In the genomic region with DNA sequence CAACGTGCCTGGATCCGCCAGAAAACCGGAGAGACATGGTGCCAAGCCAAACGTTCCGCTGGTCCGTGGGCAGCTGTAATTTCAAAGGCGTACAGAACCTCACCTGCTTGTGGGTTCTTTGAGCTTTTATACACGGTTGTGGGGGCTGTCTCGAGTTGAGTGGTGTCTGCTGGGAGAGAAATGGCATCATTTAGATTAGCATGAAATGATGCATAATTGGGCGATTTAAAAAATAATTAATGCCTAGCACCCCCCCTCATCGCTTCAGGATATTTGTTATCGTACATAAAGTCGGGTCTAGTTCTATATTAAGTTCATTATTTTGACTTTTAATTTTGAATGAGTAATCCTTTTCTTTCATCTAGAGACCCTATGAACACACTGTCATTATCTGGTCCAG, we compare ENCODE assay signal across 33 mouse cellular contexts. TPM values are rescaled to one million over a fixed set of nuclear protein-coding genes. Genes with fewer than 3 reads are reported as not detected.
"Had no signal": no experiment of that assay in that cellular context is flagged by ENCODE, and none has a peak within 500 bp of the region (broad histone marks: within the 10 kb centered on the region; RNA-seq: fewer than 3 reads in every experiment).

Gene Krt28 (minus strand): TSS at position 101 of the 400 bp plus-strand sequence.

- H3K9ac ChIP-seq: embryonic facial prominence, embryonic 12.5 days; embryonic facial prominence, embryonic 13.5 days; forebrain, embryonic 12.5 days; forebrain, embryonic 13.5 days; forebrain, embryonic 15.5 days; forebrain, postnatal 0 days had no signal

- H3K4me3 ChIP-seq: embryonic facial prominence, embryonic 12.5 days; embryonic facial prominence, embryonic 13.5 days; erythroblast, embryonic 14.5 days; forebrain, embryonic 10.5 days; forebrain, embryonic 12.5 days; forebrain, embryonic 13.5 days; forebrain, embryonic 15.5 days; gastrocnemius, adult 2 months; heart, adult 2 months; heart, embryonic 10.5 days had no signal

- H3K27me3 ChIP-seq: embryonic facial prominence, embryonic 13.5 days; forebrain, embryonic 15.5 days had no signal

- H3K4me1 ChIP-seq: embryonic facial prominence, embryonic 12.5 days; embryonic facial prominence, embryonic 13.5 days; forebrain, embryonic 10.5 days; forebrain, embryonic 13.5 days; forebrain, embryonic 15.5 days; heart, embryonic 10.5 days had no signal

- DNase-seq: cerebellum, adult 9-10 months; cerebellum, adult 9-11 months; cerebellum, postnatal 10 days; cerebellum, postnatal 14 days; cerebellum, postnatal 25 days; cerebellum, postnatal 36 days; embryo, embryonic 11 days; forebrain, postnatal 0 days; gastrocnemius, adult 2 months; gastrocnemius, postnatal 10 days; gastrocnemius, postnatal 14 days; gastrocnemius, postnatal 25 days; gastrocnemius, postnatal 36 days; heart, adult 18-20 months; heart, adult 2 months had no signal

- H3K9me3 ChIP-seq: embryonic facial prominence, embryonic 12.5 days; embryonic facial prominence, embryonic 13.5 days; forebrain, embryonic 10.5 days; forebrain, embryonic 12.5 days; forebrain, embryonic 13.5 days; forebrain, embryonic 15.5 days; heart, embryonic 10.5 days had no signal

- H3K36me3 ChIP-seq: embryonic facial prominence, embryonic 12.5 days; embryonic facial prominence, embryonic 13.5 days; forebrain, embryonic 10.5 days; forebrain, embryonic 12.5 days; forebrain, embryonic 15.5 days; heart, embryonic 10.5 days had no signal

- ATAC-seq: forebrain, embryonic 13.5 days; forebrain, embryonic 15.5 days; forebrain, embryonic 16.5 days; forebrain, postnatal 0 days had no signal

- H3K4me2 ChIP-seq: embryonic facial prominence, embryonic 12.5 days; embryonic facial prominence, embryonic 13.5 days; forebrain, embryonic 12.5 days; forebrain, embryonic 13.5 days; forebrain, embryonic 15.5 days; heart, embryonic 11.5 days had no signal

- H3K27ac ChIP-seq: embryonic facial prominence, embryonic 12.5 days; embryonic facial prominence, embryonic 13.5 days; forebrain, embryonic 10.5 days; forebrain, embryonic 12.5 days; forebrain, embryonic 13.5 days; forebrain, embryonic 15.5 days; gastrocnemius, adult 2 months; heart, adult 2 months; heart, embryonic 10.5 days had no signal

RNA-seq across cellular contexts. Expression of gene Krt28, which starts in this region (rescaled TPM):
- total RNA-seq: common myeloid progenitor, adult 5-6 weeks; gastrocnemius, adult 18-20 months; gastrocnemius, adult 2 months; gastrocnemius, adult 8-10 months; gastrocnemius, postnatal 14 days; gastrocnemius, postnatal 25 days; gastrocnemius, postnatal 36 days; gastrocnemius, postnatal 4 days; granulocyte monocyte progenitor cell, adult 5-6 weeks; heart, adult 18-20 months; heart, adult 2 months; heart, adult 8-10 months had no signal
- polyA plus RNA-seq: erythroblast, embryonic 14.5 days; forebrain, embryonic 16.5 days; frontal cortex, adult 2 months; gonadal fat pad, adult 2 months; heart, adult 2 months had no signal
